Mouse (Mus musculus): Measurements from ENCODE around the gene Atf7. TPM values are rescaled to one million over a fixed set of nuclear protein-coding genes. Genes with fewer than 3 reads are reported as not detected.
A peak's percentile ranks its signal among the peaks of the same experiment; 100 is the strongest.
"Not testable (repeated sequence)": the region's sequence is repeated elsewhere in the genome, so short reads cannot be mapped to it uniquely, and the experiment has no call there.

Atf7 gene
- polyA plus RNA-seq (2015; fragmentation: Nextera tagmentation; extraction: Ambion mirVana), result 48.7 and 49.6 TPM in 2 replicates

DNA sequence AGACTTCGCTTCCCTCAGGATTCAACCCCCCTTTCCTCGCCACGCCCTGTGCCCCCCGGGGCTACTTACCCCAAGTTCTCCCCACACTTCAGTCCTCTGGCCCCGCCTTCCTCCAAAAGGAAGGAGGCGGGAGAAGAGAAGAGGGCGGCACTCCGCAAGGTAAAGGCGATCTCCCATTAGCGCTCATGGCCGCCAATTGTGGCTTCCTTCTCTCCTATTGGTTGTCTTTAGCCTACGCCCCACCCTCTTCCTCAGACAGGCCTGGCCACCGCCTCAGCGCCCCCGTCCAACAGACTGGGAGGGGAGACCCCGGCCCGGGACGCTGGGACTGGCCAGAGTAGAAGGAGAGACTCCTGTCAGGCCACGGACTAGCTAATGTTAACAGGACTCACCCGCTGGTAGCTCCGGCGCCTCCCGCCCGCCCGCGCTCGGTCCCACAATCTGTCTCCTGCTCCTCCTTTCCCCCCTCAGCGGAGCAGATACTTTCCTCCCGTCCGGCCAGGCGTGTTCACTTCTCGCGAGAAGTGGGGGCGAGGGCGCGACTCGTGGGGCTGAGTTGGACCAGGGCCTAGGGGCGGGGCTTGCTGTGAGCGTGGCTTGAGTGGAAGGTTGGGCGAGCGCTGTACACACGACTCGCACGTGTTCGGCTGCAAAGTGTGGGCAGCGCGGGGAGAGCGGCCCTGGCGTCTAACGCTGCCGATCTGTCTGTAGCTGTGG lies at the start of gene Atf7, which contains the start of gene Gm28047:
Atf7 (minus strand) TSS at position 495 of the 717 bp plus-strand sequence.
Gm28047 (minus strand) TSS at position 98 of the 717 bp plus-strand sequence.
- peak within 1 kb of the TSS; percentile 74 for H3K4me2 ChIP-seq
- peak within 1 kb of the TSS; percentile 80 for H3K9ac ChIP-seq
- H3K9me3 ChIP-seq, result no peaks in the 10 kb centered on the region
- H3K4me1 ChIP-seq, result peaks cover 25% of the 10 kb centered on the region
- WGBS, result under 1% methylated on average over 48 of the region's 51 CpGs
- H3K27ac ChIP-seq, result peak within 1 kb of the TSS; percentile 100
- 0 out of 2 replicates have a peak, but pooled peaks cover 4% of the 10 kb centered on the region for H3K36me3 ChIP-seq
- H3K27me3 ChIP-seq, result no peaks in the 10 kb centered on the region
- H3K4me3 ChIP-seq, result peak within 1 kb of the TSS; percentile 69
- ATAC-seq (ENCODE audit: insufficient number of reproducible peaks, low FRiP score, low TSS enrichment, low read depth), result peak; percentile 99

GRCm38 (mm10) chr15:102673548-102673947 lies 48.3 kb upstream of the Atf7 start:
- peak; percentile 44; the same call in 1 of the 2 replicates for ATAC-seq (ENCODE audit: insufficient number of reproducible peaks, low FRiP score, low TSS enrichment, low read depth)
- no peaks in the 10 kb centered on the region; the same call in 1 of the 2 replicates for H3K36me3 ChIP-seq
- H3K9ac ChIP-seq, result no peak overlapping the region
- peak overlapping the region; percentile 100 for H3K27ac ChIP-seq
- no peaks in the 10 kb centered on the region for H3K9me3 ChIP-seq
- WGBS, result 2% methylated on average over 10 of the region's 10 CpGs
- H3K4me2 ChIP-seq, result peak overlapping the region; percentile 77
- peaks cover 27% of the 10 kb centered on the region for H3K4me1 ChIP-seq
- no peaks in the 10 kb centered on the region for H3K27me3 ChIP-seq
- peak overlapping the region; percentile 74 for H3K4me3 ChIP-seq

DNA sequence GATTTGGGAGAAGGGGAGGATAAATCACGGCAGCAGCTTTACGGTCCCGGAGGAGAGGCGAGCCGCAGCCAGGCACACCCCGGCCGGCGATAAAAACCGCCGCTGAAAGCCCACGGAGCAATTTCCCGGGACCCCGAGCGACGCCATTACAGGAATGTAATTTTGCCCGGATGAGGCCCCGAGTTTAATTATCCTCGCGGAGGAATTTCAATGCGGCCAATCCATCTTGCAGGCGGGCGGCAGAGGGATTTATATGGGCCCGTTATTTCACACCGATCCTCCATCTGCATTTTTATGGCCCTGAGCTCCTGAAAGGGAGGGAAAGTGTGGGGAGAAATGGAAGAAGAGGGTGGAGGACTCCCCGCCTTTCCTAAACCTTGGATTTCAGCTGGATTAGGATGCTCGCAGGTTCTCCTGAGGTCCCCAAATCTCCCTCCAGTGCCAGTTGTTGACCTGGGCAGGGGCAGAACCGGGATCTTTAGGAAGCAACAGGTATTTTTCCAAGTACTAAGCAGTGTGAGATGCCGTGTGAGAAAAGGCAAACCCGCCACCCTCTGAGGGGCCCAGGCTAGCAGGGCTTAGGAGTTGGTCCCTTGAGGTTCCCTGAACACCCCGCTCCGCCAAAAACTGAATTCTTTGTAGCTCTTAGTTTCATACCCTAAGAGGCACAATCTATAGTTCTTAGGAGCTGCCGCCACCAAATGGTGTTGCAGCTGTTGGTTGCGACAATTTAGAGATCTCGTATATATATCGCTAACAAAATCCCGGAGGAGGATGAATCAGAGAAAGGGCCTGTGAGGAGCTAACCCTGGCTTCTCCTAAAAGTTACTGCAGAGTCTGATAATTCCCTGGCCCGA lies 47.2 kb upstream of the Atf7 start, which contains the start of gene Atp5g2:
Atp5g2 (minus strand) TSS at position 138 of the 857 bp plus-strand sequence.
- no peak for ATAC-seq (ENCODE audit: insufficient number of reproducible peaks, low FRiP score, low TSS enrichment, low read depth)
- peaks cover 5% of the 10 kb centered on the region for H3K36me3 ChIP-seq
- H3K4me3 ChIP-seq, result peak within 1 kb of the TSS; percentile 74
- peak within 1 kb of the TSS; percentile 71 for H3K9ac ChIP-seq
- WGBS, result 1% methylated on average over 35 of the region's 37 CpGs
- peaks cover 27% of the 10 kb centered on the region for H3K4me1 ChIP-seq
- peak within 1 kb of the TSS; percentile 100 for H3K27ac ChIP-seq
- no peaks in the 10 kb centered on the region for H3K27me3 ChIP-seq
- no peaks in the 10 kb centered on the region for H3K9me3 ChIP-seq
- peak within 1 kb of the TSS; percentile 77 for H3K4me2 ChIP-seq

DNA sequence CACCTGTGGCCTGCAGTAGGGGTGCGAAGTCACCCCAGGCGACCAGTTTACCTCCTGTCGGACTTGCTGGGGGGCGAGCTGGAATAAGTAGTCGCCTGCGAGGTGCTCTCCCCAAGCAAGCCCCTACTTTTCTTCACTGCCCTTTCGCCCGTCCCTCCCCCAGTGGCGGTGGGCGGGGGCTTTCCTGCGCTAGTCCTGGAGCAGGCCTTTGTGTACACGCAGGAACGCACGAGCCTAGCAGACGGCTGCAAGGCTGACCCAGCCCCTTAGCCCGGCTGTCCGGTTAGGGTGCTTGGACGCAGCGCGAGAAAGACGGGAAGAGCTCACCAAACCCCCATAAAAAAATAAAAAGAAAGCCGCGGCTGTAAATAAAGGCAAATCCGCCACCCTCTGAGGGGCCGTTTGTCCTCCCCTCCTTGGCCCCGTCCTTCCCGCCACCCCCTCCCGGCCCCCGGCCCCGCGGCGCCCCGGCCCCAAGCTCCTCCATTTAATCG lies 46.5 kb upstream of the Atf7 start:
- Histone ChIP-seq H3K9ac (peak overlapping the region; percentile 71), H3K9me3 (no peaks in the 10 kb centered on the region), H3K4me2 (peak overlapping the region; percentile 77), H3K4me1 (peaks cover 27% of the 10 kb centered on the region), H3K36me3 (peaks cover 12% of the 10 kb centered on the region), H3K27me3 (no peaks in the 10 kb centered on the region), H3K4me3 (peak overlapping the region; percentile 74), H3K27ac (peak overlapping the region; percentile 100)
- peak; percentile 69 for ATAC-seq (ENCODE audit: insufficient number of reproducible peaks, low FRiP score, low TSS enrichment, low read depth)
- 2% methylated on average over 34 of the region's 34 CpGs for WGBS

GRCm38 (mm10) chr15:102670767-102671575 lies 45.7 kb upstream of the Atf7 start:
- ATAC-seq (ENCODE audit: insufficient number of reproducible peaks, low FRiP score, low TSS enrichment, low read depth), result peak; percentile 91
- Histone ChIP-seq H3K4me1 (peaks cover 27% of the 10 kb centered on the region), H3K36me3 (peaks cover 19% of the 10 kb centered on the region), H3K9ac (peak overlapping the region; percentile 91), H3K4me2 (peak overlapping the region; percentile 77), H3K27me3 (no peaks in the 10 kb centered on the region), H3K9me3 (no peaks in the 10 kb centered on the region), H3K27ac (peak overlapping the region; percentile 100), H3K4me3 (peak overlapping the region; percentile 74)
- under 1% methylated on average over 52 of the region's 53 CpGs for WGBS

- peaks cover 24% of the 10 kb centered on the region for H3K36me3 ChIP-seq
- no peak for ATAC-seq (ENCODE audit: insufficient number of reproducible peaks, low FRiP score, low TSS enrichment, low read depth)
- no peaks in the 10 kb centered on the region for H3K9me3 ChIP-seq
- 5% methylated on average over 6 of the region's 6 CpGs for WGBS
- peak overlapping the region; percentile 91 for H3K27ac ChIP-seq
- H3K4me3 ChIP-seq, result peak overlapping the region; percentile 74
- H3K27me3 ChIP-seq, result no peaks in the 10 kb centered on the region
- peak overlapping the region; percentile 67 for H3K4me2 ChIP-seq
- peak overlapping the region; percentile 91 for H3K9ac ChIP-seq
- H3K4me1 ChIP-seq, result peaks cover 27% of the 10 kb centered on the region
These were observed 45.0 kb upstream of the Atf7 start for GRCm38 (mm10) chr15:102670281-102670680.

DNA sequence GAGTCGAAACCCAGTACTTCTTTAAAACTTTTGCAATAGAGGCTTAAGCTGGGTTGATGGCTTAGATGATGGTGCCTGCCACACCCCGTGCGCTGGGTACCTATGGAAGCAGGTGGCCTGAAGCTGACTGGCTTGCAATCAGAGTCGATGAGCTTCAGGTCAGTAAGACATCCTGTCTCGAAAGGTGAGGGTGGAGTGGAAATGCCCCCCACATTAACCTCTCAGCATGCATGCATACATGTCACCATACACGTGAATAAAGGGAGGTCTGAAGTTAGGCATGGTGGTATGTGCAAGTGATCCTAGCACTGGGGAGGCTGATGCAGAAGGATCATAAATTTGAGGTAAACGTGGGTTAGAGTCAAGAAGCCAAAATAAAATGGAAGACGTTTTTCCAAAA lies 44.3 kb upstream of the Atf7 start:
- no peaks in the 10 kb centered on the region for H3K9me3 ChIP-seq
- no peak overlapping the region for H3K9ac ChIP-seq
- H3K27me3 ChIP-seq, result no peaks in the 10 kb centered on the region
- no peak for ATAC-seq (ENCODE audit: insufficient number of reproducible peaks, low FRiP score, low TSS enrichment, low read depth)
- H3K4me1 ChIP-seq, result peaks cover 27% of the 10 kb centered on the region
- 66% methylated on average over 8 of the region's 8 CpGs for WGBS
- H3K27ac ChIP-seq, result 0 out of 2 replicates have a peak overlapping the region, but pooled peaks have one; percentile 28
- H3K36me3 ChIP-seq, result peaks cover 30% of the 10 kb centered on the region
- H3K4me2 ChIP-seq, result peak overlapping the region; percentile 67
- no peak overlapping the region for H3K4me3 ChIP-seq

DNA sequence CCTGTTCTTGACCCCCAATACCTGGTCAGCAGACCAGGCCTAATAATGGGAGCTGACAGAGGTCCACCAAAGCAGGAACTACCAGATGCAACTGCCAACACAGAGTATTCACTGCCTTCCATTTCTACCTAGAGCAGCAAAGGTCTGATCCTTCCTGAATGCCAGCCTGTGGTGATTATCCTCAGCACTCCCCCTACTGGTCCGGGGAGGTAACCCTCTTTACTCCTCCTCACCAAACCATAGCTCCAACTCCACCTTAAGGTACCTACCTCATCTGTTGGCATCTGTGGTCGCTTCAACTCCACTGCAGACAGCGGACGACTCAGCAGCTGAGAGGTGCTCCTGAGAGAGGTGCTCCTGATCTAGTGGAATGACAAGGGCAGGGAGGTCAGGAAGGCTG lies 40.2 kb upstream of the Atf7 start:
- ATAC-seq (ENCODE audit: insufficient number of reproducible peaks, low FRiP score, low TSS enrichment, low read depth), result no peak
- no peak overlapping the region for H3K4me3 ChIP-seq
- H3K9me3 ChIP-seq, result no peaks in the 10 kb centered on the region
- no peak overlapping the region for H3K4me2 ChIP-seq
- no peaks in the 10 kb centered on the region for H3K27me3 ChIP-seq
- H3K36me3 ChIP-seq, result peaks cover 64% of the 10 kb centered on the region
- no peak overlapping the region for H3K9ac ChIP-seq
- no peak overlapping the region for H3K27ac ChIP-seq
- WGBS, result 47% methylated on average over 4 of the region's 4 CpGs
- H3K4me1 ChIP-seq, result peaks cover 9% of the 10 kb centered on the region

GRCm38 (mm10) chr15:102663825-102664224 lies 38.6 kb upstream of the Atf7 start:
- WGBS, result 85% methylated on average over 8 of the region's 8 CpGs

DNA sequence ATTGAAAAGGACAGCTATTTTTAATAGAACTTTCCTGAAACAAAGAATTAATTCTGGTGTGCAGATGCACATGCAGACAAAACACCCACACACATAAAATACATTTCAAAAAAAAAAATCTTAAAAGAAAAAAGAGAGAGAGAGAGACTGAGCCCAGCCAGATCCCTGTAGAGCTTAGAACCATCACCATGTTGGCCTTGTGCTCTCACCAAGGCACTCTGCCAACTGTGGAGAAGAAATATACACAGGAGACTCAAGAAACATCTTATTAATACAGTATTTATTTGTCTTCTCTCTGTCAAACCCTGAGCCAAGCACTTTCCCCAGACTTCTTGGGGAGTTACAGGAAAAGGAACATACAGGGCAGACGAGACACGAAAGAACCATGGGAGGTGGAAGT lies 37.3 kb upstream of the Atf7 start:
- H3K27me3 ChIP-seq; ATAC-seq (ENCODE audit: insufficient number of reproducible peaks, low FRiP score, low TSS enrichment, low read depth); H3K27ac ChIP-seq; H3K9me3 ChIP-seq; H3K4me3 ChIP-seq; H3K9ac ChIP-seq; H3K4me2 ChIP-seq: not testable (repeated sequence)
- 0% methylated on average over 1 of the region's 2 CpGs for WGBS
- peaks cover 14% of the 10 kb centered on the region for H3K4me1 ChIP-seq
- H3K36me3 ChIP-seq, result peaks cover 66% of the 10 kb centered on the region

More at GRCm38 (mm10) chr15:102663825-102664224, 38.6 kb upstream of the Atf7 start:
- Histone ChIP-seq H3K4me3 (no peak overlapping the region), H3K9me3 (no peaks in the 10 kb centered on the region), H3K36me3 (peaks cover 70% of the 10 kb centered on the region), H3K4me2 (no peak overlapping the region), H3K27me3 (no peaks in the 10 kb centered on the region), H3K9ac (no peak overlapping the region), H3K27ac (no peak overlapping the region), H3K4me1 (peaks cover 5% of the 10 kb centered on the region)
- no peak; the same call in 1 of the 2 replicates for ATAC-seq (ENCODE audit: insufficient number of reproducible peaks, low FRiP score, low TSS enrichment, low read depth)

GRCm38 (mm10) chr15:102657926-102658381 lies 32.7 kb upstream of the Atf7 start:
- Histone ChIP-seq H3K27me3 (no peaks in the 10 kb centered on the region), H3K4me2 (0 out of 2 replicates have a peak overlapping the region, but pooled peaks have one; percentile 2), H3K4me1 (peaks cover 30% of the 10 kb centered on the region), H3K9ac (no peak overlapping the region), H3K4me3 (no peak overlapping the region), H3K27ac (peak overlapping the region; percentile 96), H3K36me3 (peaks cover 23% of the 10 kb centered on the region), H3K9me3 (no peaks in the 10 kb centered on the region)
- peak; percentile 64 for ATAC-seq (ENCODE audit: insufficient number of reproducible peaks, low FRiP score, low TSS enrichment, low read depth)
- 39% methylated on average over 3 of the region's 3 CpGs for WGBS
